Comparison of ENCODE assay signal across 25 mouse cellular contexts in the genomic region with DNA sequence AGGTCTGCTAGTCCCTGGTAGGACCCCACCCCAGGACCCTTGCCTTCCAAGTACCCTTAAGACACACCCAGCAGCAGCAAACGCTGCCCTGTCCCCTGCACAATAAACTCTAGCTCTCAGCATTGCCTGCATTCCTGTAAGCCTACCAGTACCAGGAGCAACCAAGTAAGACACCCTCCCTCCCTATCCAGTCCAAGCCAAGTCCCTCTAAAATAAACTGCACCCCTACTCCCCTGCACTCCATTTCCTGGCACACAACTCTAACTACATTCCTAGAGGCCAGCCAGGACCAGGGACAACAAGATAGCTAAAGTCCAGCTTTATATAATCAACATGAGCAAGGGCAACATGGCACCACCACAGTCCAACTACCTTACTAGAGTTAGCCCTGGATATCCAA.
DNase-seq lines count a peak whose midpoint lies in the region; ATAC-seq and TF ChIP-seq lines count a peak whose summit lies in the region.
"Had no signal": no experiment of that assay in that cellular context is flagged by ENCODE, and none has a peak within 500 bp of the region (broad histone marks: within the 10 kb centered on the region; RNA-seq: fewer than 3 reads in every experiment).

No protein-coding gene starts in this region.

- no peak overlapping the region; the same call in 1 of the 2 replicates for H3K27ac ChIP-seq in heart, adult 2 months
- no peak overlapping the region for H3K27ac ChIP-seq in heart, embryonic 10.5 days
- H3K27ac ChIP-seq in kidney, embryonic 14.5 days (ENCODE audit: low read depth, low read length): no peak overlapping the region
- H3K27ac ChIP-seq: forebrain, embryonic 10.5 days; forebrain, embryonic 13.5 days; heart, embryonic 15.5 days; hindbrain, embryonic 10.5 days; hindbrain, embryonic 13.5 days; intestine, embryonic 15.5 days had no signal

- H3K27me3 ChIP-seq in heart, adult 2 months (ENCODE audit: control insufficient read depth, insufficient read depth, low read length): no peaks in the 10 kb centered on the region
- H3K27me3 ChIP-seq in heart, embryonic 10.5 days (ENCODE audit: insufficient read depth, poor library complexity, severe bottlenecking): no peaks in the 10 kb centered on the region
- H3K27me3 ChIP-seq in kidney, embryonic 14.5 days (ENCODE audit: control insufficient read depth, insufficient read depth, low read length): no peaks in the 10 kb centered on the region
- H3K27me3 ChIP-seq: forebrain, embryonic 13.5 days; heart, embryonic 15.5 days; hindbrain, embryonic 13.5 days; intestine, embryonic 15.5 days had no signal

- no peak overlapping the region for H3K4me2 ChIP-seq in kidney, embryonic 14.5 days (replicated peaks; ENCODE audit: low read depth, low read length)
- H3K4me2 ChIP-seq: forebrain, embryonic 13.5 days; heart, embryonic 15.5 days; hindbrain, embryonic 13.5 days; intestine, embryonic 15.5 days had no signal

- H3K36me3 ChIP-seq in heart, adult 2 months (ENCODE audit: control insufficient read depth, insufficient read depth, low read length): no peaks in the 10 kb centered on the region
- no peaks in the 10 kb centered on the region for H3K36me3 ChIP-seq in heart, embryonic 10.5 days
- no peaks in the 10 kb centered on the region for H3K36me3 ChIP-seq in kidney, embryonic 14.5 days (ENCODE audit: control insufficient read depth, insufficient read depth, low read length)
- H3K36me3 ChIP-seq: forebrain, embryonic 10.5 days; heart, embryonic 15.5 days; hindbrain, embryonic 10.5 days; hindbrain, embryonic 13.5 days; intestine, embryonic 15.5 days had no signal

- no peak for TF ChIP-seq POLR2A in heart, adult 2 months (IDR thresholded peaks at IDR 0.05; ENCODE audit: insufficient read depth, low read depth, low read length)

- peak; percentile 92 for DNase-seq in heart, adult 11 months
- no peak for DNase-seq in heart, adult 2 months
- peak; percentile 7 to 22 for DNase-seq in heart, adult 9 months (ENCODE audit: low spot score in 2 of 2)
- no peak for DNase-seq in heart, embryonic 10.5 days (ENCODE audit: low spot score)
- peak; percentile 21 for DNase-seq in kidney, adult 11 months
- peak; percentile 15 to 23 for DNase-seq in heart, postnatal 10 days
- no peak for DNase-seq in urinary bladder, postnatal 36 days (ENCODE audit: low spot score in 2 of 2)
- DNase-seq: adrenal gland, postnatal 10 days; adrenal gland, postnatal 36 days; cerebellum, adult 18-20 months; cerebellum, adult 9-10 months; cerebellum, postnatal 14 days; gastrocnemius, postnatal 10 days; gastrocnemius, postnatal 36 days; kidney, adult 18-20 months had no signal

- H3K9me3 ChIP-seq in heart, embryonic 10.5 days: no peaks in the 10 kb centered on the region
- H3K9me3 ChIP-seq in kidney, embryonic 14.5 days (ENCODE audit: control insufficient read depth, low read length): no peaks in the 10 kb centered on the region
- H3K9me3 ChIP-seq: forebrain, embryonic 10.5 days; forebrain, embryonic 13.5 days; heart, embryonic 15.5 days; hindbrain, embryonic 10.5 days; hindbrain, embryonic 13.5 days; intestine, embryonic 15.5 days had no signal

- no peak for TF ChIP-seq EP300 in heart, adult 2 months (IDR thresholded peaks at IDR 0.05; ENCODE audit: insufficient read depth, low read depth, low read length)

- ATAC-seq in kidney, embryonic 14.5 days (ENCODE audit: low FRiP score, low TSS enrichment): no peak
- ATAC-seq: activated CD4-positive, CD25-positive, alpha-beta regulatory T cell, adult 4 months; forebrain, embryonic 13.5 days; forebrain, embryonic 16.5 days; hindbrain, embryonic 16.5 days; intestine, embryonic 15.5 days had no signal

- no peaks in the 10 kb centered on the region for H3K79me2 ChIP-seq in heart, adult 2 months (replicated peaks; ENCODE audit: control insufficient read depth, insufficient read depth, low read length)

- no peak overlapping the region for H3K4me3 ChIP-seq in heart, adult 2 months
- no peak overlapping the region for H3K4me3 ChIP-seq in heart, embryonic 10.5 days
- H3K4me3 ChIP-seq in kidney, embryonic 14.5 days (ENCODE audit: low read length): no peak overlapping the region
- H3K4me3 ChIP-seq: forebrain, embryonic 10.5 days; forebrain, embryonic 13.5 days; heart, embryonic 15.5 days; hindbrain, embryonic 10.5 days; hindbrain, embryonic 13.5 days; intestine, embryonic 15.5 days had no signal

- intact Hi-C loops in heart, adult 2 months (cut with DNase I): no loop called here
- intact Hi-C loops in heart, postnatal 10 days (cut with DNase I): no loop called here

- H3K9ac ChIP-seq in heart, adult 2 months (ENCODE audit: low read depth, low read length): no peak overlapping the region
- no peak overlapping the region for H3K9ac ChIP-seq in kidney, embryonic 14.5 days (ENCODE audit: low read depth, low read length)
- H3K9ac ChIP-seq: forebrain, embryonic 13.5 days; heart, embryonic 15.5 days; hindbrain, embryonic 13.5 days; intestine, embryonic 15.5 days had no signal

- H3K4me1 ChIP-seq in heart, adult 2 months (ENCODE audit: control insufficient read depth, insufficient read depth, low read length): no peaks in the 10 kb centered on the region
- H3K4me1 ChIP-seq in heart, embryonic 10.5 days: no peaks in the 10 kb centered on the region
- no peaks in the 10 kb centered on the region for H3K4me1 ChIP-seq in kidney, embryonic 14.5 days (ENCODE audit: control insufficient read depth, insufficient read depth, low read length)
- H3K4me1 ChIP-seq: forebrain, embryonic 10.5 days; forebrain, embryonic 13.5 days; heart, embryonic 15.5 days; hindbrain, embryonic 10.5 days; hindbrain, embryonic 13.5 days; intestine, embryonic 15.5 days had no signal

- WGBS in heart, adult 2 months: 75% methylated on average over 1 of the region's 1 CpGs
- 70% methylated on average over 1 of the region's 1 CpGs for WGBS in heart, embryonic 10.5 days
- 40% methylated on average over 1 of the region's 1 CpGs for WGBS in kidney, embryonic 14.5 days

- TF ChIP-seq CTCF in heart, adult 2 months (IDR thresholded peaks at IDR 0.05): no peak

Comparison
In these comparisons a context has a peak if more than half of its experiments do, and no peak if none do; other contexts are left out.
1. DNase-seq: peak in heart, adult 11 months (single experiment), heart, adult 9 months (2 of 2), kidney, adult 11 months (single experiment) and heart, postnatal 10 days (2 of 2); none in heart, adult 2 months (0 of 2), heart, embryonic 10.5 days (single experiment) and urinary bladder, postnatal 36 days (0 of 2).